Mouse (Mus musculus): ENCODE measurements around the gene Tet2. TPM values are rescaled to one million over a fixed set of nuclear protein-coding genes. Genes with fewer than 3 reads are reported as not detected.
"Not testable (repeated sequence)": the region's sequence is repeated elsewhere in the genome, so short reads cannot be mapped to it uniquely, and the experiment has no call there.

The Tet2 gene
- 21.8 and 22.4 TPM in 2 replicates for polyA plus RNA-seq (2016; fragmentation: Nextera tagmentation; extraction: Ambion mirVana)

DNA sequence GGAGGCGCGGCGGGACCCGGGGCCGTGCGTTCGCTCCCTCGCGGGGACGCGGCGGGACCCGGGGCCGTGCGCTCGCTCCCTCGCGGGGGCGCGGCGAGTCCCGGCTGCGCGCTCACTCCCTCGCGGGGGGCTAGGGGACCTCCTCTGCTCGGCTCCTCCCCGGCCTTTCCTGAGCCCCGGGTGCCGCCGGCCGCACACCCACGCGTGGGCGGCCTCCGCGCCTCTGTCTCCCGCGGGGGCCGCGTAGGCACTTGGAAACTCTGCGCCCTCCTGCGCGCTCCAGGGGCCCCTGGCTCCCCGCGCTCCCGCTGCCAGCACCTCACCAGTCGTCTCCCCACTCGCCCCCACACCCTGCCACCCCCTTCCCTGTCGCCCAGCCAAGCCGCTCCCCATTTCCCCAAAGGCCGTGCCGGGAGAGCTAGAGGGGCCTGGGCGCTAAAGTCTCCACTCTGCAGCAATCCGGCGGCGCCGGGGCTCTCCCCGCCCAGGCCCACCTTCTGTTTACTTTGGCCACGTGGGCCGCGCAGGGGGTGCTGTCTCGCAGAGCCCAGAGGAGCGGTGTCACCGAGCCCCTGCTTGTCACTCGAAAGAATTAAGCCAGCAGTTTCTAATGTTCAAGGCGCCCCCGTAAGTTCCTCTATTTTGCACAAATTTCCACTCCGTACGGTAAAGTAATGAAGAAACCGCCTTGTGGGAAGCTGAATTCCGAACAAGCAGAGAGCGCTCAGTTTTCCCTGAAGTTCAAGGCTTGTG lies at the start of gene Tet2:
Gene Tet2 (minus strand): TSS at position 589 of the 753 bp plus-strand sequence.
- ATAC-seq (ENCODE audit: insufficient number of reproducible peaks, insufficient read depth, low FRiP score, low TSS enrichment): peak; percentile 76
- Histone ChIP-seq H3K27me3 (no peaks in the 10 kb centered on the region), H3K4me1 (0 out of 2 replicates have a peak, but pooled peaks cover 3% of the 10 kb centered on the region), H3K4me2 (replicated peaks) (peak within 1 kb of the TSS; percentile 71), H3K4me3 (peak within 1 kb of the TSS; percentile 83), H3K27ac (peak within 1 kb of the TSS; percentile 90), H3K36me3 (no peaks in the 10 kb centered on the region), H3K9ac (peak within 1 kb of the TSS; percentile 84), H3K9me3 (no peaks in the 10 kb centered on the region)
- under 1% methylated on average over 52 of the region's 73 CpGs for WGBS

DNA sequence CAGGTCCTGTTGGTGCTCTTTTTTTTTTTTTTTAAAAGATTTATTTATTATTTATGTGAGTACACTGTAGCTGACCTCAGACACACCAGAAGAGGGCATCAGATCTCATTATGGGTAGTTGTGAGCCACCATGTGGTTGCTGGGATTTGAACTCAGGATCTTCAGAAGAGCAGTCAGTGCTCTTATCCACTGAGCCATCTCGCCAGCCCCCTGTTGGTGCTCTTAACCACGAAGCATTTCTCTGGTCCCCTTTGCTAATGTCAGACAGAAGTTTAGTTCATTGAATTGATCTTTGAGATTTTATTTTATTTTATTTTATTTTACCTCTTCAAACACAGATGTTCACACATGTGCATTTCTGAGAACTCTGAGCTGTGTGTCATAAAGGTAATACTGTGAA lies 48.1 kb upstream of the Tet2 start:
- not testable (repeated sequence) for H3K36me3 ChIP-seq, H3K4me3 ChIP-seq

DNA sequence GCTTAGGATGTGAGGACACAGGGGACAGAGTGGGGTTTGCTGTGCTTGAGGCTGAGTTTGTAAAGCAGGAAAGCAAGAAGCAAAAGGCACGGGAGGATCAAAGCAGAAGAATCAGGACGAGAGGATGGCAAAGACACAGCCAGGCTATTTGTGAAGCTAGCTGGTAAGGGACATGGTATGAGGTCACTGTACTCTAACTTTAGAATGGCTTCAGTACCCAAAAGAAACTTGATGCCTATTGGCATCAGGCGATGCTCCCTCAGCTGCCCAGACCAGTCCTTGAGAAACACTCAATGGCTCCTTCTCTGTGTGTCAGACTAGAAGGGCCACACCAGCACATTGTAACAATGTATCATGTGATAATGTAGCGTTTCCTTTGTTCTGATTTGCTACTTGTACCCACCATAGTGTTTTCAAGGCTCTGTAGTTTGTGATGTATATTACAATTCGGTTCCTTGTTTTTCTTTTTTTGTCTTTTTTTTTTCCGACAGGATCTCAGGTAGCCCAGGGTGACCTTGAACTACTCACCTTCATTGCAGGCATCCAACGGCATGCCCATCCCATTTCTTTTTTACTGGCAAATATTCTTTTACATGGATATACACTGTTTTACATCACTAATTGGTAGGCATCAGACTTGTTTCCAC lies 45.7 kb upstream of the Tet2 start:
- Histone ChIP-seq H3K9ac (no peak overlapping the region), H3K27ac (no peak overlapping the region), H3K36me3 (no peaks in the 10 kb centered on the region), H3K9me3 (no peaks in the 10 kb centered on the region), H3K4me3 (no peak overlapping the region), H3K4me2 (replicated peaks) (no peak overlapping the region), H3K4me1 (no peaks in the 10 kb centered on the region), H3K27me3 (no peaks in the 10 kb centered on the region)
- 81% methylated on average over 7 of the region's 7 CpGs for WGBS
- no peak for ATAC-seq (ENCODE audit: insufficient number of reproducible peaks, insufficient read depth, low FRiP score, low TSS enrichment)

More for the DNA sequence above, 48.1 kb upstream of the Tet2 start:
- WGBS: 82% methylated on average over 2 of the region's 2 CpGs
- H3K27ac ChIP-seq; H3K27me3 ChIP-seq; H3K4me1 ChIP-seq; H3K9me3 ChIP-seq; H3K9ac ChIP-seq; ATAC-seq (ENCODE audit: insufficient number of reproducible peaks, insufficient read depth, low FRiP score, low TSS enrichment); H3K4me2 ChIP-seq (replicated peaks): not testable (repeated sequence)

DNA sequence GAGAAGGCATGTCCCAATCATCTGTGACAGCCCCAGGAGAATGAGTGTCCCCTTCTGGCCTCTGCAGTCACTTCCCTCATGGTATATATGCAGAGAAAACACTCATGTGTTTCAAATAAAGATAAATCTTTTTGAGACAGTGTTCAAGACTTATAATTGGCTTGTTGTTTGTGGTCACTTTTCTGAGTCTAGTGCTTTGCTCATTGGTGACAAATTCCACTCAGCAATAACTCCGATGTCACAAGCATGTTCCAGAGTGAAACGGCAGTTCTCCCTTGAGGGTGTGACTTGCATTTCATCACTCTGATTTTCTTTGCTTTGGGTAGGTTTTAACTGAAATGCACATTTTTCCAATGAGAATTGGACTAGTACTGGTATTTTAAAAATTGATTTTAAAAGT lies 40.1 kb upstream of the Tet2 start:
- H3K27me3 ChIP-seq: no peaks in the 10 kb centered on the region
- no peaks in the 10 kb centered on the region for H3K36me3 ChIP-seq
- no peak overlapping the region for H3K9ac ChIP-seq
- no peak for ATAC-seq (ENCODE audit: insufficient number of reproducible peaks, insufficient read depth, low FRiP score, low TSS enrichment)
- 77% methylated on average over 2 of the region's 2 CpGs for WGBS
- no peak overlapping the region for H3K4me3 ChIP-seq
- H3K4me1 ChIP-seq: no peaks in the 10 kb centered on the region
- no peaks in the 10 kb centered on the region for H3K9me3 ChIP-seq
- no peak overlapping the region for H3K4me2 ChIP-seq (replicated peaks)
- H3K27ac ChIP-seq: no peak overlapping the region

DNA sequence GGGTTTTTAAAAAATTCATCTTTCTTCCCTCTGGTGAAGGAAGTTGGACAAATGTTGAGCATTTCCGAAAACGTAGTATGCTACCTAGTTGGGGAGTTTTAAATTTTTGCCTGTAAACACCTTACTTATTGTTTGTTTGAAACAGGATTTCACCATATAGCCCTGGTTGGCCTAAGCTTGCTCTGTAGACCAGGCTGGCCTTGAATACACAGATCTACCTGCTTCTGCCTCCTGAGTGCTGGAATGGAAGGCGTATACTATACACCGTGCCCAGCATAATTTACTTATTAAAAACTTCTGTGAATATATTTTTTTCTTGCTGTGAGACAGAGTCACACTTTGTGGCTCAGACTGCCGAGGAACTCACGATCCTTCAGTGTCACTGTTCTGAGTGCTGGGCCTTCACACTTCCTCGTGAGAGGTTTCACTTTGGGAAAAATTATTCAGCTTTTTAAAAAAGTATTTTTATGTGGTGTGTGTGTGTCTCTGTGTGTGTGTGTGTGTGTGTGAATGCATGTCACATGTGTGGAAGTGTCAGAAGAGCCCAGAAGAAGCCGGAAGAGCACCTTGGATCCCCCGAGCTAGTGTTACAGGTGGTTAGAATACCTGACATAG lies 38.6 kb upstream of the Tet2 start:
- Histone ChIP-seq H3K36me3 (no peaks in the 10 kb centered on the region), H3K27me3 (no peaks in the 10 kb centered on the region), H3K4me1 (no peaks in the 10 kb centered on the region), H3K9ac (no peak overlapping the region), H3K4me2 (replicated peaks) (no peak overlapping the region), H3K9me3 (no peaks in the 10 kb centered on the region), H3K27ac (no peak overlapping the region), H3K4me3 (no peak overlapping the region)
- ATAC-seq (ENCODE audit: insufficient number of reproducible peaks, insufficient read depth, low FRiP score, low TSS enrichment): no peak
- WGBS: 84% methylated on average over 9 of the region's 9 CpGs

DNA sequence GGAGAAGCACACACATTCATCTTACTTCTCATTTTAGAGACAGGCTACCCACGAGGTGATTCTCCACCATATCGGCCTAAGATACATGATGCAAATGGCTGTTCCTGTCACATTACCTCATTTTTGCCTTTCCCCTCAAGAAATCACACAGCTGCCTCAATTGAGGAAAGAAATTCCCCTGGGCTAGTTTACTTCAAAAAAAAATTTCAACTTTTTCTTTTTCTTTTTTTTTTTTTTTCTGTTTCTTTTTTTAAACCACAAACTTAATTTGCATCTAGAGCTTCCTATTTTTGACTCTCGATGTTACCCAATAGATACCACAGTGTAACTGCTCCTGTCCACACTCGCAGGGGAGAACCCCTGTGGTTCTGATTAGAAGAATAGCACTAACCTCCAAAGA lies 38.0 kb upstream of the Tet2 start:
- Histone ChIP-seq H3K27me3 (no peaks in the 10 kb centered on the region), H3K27ac (no peak overlapping the region), H3K36me3 (no peaks in the 10 kb centered on the region), H3K4me3 (no peak overlapping the region), H3K9me3 (no peaks in the 10 kb centered on the region), H3K9ac (no peak overlapping the region), H3K4me1 (no peaks in the 10 kb centered on the region), H3K4me2 (replicated peaks) (no peak overlapping the region)
- WGBS: 74% methylated on average over 4 of the region's 4 CpGs
- ATAC-seq (ENCODE audit: insufficient number of reproducible peaks, insufficient read depth, low FRiP score, low TSS enrichment): no peak

DNA sequence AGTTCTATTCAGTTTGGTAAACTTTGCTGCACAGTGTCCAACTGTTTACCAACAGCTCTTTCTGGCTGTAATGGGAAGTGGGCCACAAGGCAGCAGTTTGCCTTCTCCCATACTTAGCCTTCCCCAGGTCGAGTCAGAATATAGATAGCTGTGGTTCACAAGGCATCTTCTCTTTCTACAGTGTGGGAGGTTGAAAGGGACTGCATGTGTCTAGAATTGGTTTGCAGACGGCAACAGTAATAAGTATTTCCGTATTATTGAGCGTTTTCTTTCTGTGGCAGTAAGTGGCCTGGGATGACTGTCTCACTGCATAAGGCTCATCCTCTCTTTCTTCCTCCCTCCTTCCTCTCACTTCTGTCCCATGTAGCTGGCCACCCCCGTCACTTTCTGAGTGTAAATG lies 37.2 kb upstream of the Tet2 start:
- Histone ChIP-seq H3K36me3 (no peaks in the 10 kb centered on the region), H3K4me2 (replicated peaks) (no peak overlapping the region), H3K4me1 (no peaks in the 10 kb centered on the region), H3K27ac (no peak overlapping the region), H3K27me3 (no peaks in the 10 kb centered on the region), H3K9me3 (no peaks in the 10 kb centered on the region), H3K4me3 (no peak overlapping the region), H3K9ac (no peak overlapping the region)
- ATAC-seq (ENCODE audit: insufficient number of reproducible peaks, insufficient read depth, low FRiP score, low TSS enrichment): no peak
- 86% methylated on average over 5 of the region's 5 CpGs for WGBS

DNA sequence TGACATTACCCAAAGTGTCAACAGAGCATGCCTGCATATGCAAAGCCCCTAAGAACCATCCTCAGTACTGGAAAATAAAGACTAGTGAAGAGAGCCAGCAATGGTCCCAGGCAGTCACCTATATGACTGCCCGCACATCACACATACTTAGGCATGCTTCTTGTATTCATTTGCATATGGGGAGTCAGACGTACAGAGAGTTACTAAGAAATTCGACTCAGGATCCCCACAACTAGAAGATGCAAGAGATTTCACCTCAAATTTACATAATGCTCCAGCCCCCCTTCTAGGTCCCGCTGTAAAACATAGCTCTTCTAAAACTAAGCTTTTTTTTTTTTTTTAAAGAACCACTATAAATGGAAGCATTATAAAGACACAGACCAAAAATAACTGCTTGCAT lies 36.6 kb upstream of the Tet2 start:
- Histone ChIP-seq H3K4me1 (no peaks in the 10 kb centered on the region), H3K4me2 (replicated peaks) (no peak overlapping the region), H3K27me3 (no peaks in the 10 kb centered on the region), H3K9ac (no peak overlapping the region), H3K9me3 (no peaks in the 10 kb centered on the region), H3K27ac (no peak overlapping the region), H3K4me3 (no peak overlapping the region), H3K36me3 (no peaks in the 10 kb centered on the region)
- no peak for ATAC-seq (ENCODE audit: insufficient number of reproducible peaks, insufficient read depth, low FRiP score, low TSS enrichment)
- 73% methylated on average over 4 of the region's 4 CpGs for WGBS

DNA sequence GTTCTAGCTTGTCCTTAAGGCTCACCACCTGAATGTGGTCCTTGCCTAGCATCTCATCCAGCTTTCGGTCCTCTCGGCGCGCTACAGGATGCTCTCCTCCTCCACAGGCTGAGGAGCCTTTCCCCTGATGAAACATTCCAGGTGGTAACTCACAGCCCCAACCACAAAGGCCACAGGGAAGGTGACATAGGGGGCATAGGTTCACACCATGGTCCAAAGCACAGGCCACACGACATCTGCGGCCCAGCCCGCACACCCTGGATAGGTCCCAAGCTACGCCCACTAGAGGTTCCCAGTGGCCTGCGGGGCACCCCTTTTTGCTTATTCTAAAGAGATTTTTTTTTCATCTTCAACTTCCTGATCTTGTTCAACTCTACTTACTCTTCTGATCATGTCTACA lies 34.7 kb upstream of the Tet2 start:
- Histone ChIP-seq H3K27me3 (no peaks in the 10 kb centered on the region), H3K27ac (no peak overlapping the region), H3K9ac (no peak overlapping the region), H3K4me1 (no peaks in the 10 kb centered on the region), H3K9me3 (no peaks in the 10 kb centered on the region), H3K4me2 (replicated peaks) (no peak overlapping the region), H3K4me3 (no peak overlapping the region), H3K36me3 (no peaks in the 10 kb centered on the region)
- 87% methylated on average over 9 of the region's 9 CpGs for WGBS
- ATAC-seq (ENCODE audit: insufficient number of reproducible peaks, insufficient read depth, low FRiP score, low TSS enrichment): no peak

DNA sequence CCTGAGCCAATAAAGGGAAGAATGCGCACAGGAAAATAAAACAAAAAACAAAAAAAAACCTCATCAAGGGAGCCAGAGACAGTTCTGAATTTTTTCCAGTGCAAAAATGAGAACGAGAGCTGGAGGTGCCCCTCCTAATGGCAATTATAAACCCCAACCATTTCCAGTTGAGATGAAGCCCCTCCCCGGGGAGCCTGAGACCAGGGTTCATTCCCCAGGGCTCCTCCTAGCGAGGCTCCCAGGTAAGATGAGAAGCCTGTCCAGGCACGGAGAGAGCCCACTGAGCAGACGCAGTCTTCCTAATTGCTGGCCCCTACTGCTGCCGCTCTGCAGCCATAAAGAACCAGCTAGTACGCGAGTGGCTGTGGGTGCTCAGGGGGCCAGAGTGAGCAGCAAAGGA lies 34.2 kb upstream of the Tet2 start:
- H3K4me2 ChIP-seq (replicated peaks): no peak overlapping the region
- no peaks in the 10 kb centered on the region for H3K4me1 ChIP-seq
- H3K27ac ChIP-seq: no peak overlapping the region
- ATAC-seq (ENCODE audit: insufficient number of reproducible peaks, insufficient read depth, low FRiP score, low TSS enrichment): no peak
- no peaks in the 10 kb centered on the region for H3K27me3 ChIP-seq
- no peaks in the 10 kb centered on the region for H3K9me3 ChIP-seq
- H3K36me3 ChIP-seq: no peaks in the 10 kb centered on the region
- no peak overlapping the region for H3K9ac ChIP-seq
- WGBS: 33% methylated on average over 9 of the region's 9 CpGs
- H3K4me3 ChIP-seq: no peak overlapping the region

DNA sequence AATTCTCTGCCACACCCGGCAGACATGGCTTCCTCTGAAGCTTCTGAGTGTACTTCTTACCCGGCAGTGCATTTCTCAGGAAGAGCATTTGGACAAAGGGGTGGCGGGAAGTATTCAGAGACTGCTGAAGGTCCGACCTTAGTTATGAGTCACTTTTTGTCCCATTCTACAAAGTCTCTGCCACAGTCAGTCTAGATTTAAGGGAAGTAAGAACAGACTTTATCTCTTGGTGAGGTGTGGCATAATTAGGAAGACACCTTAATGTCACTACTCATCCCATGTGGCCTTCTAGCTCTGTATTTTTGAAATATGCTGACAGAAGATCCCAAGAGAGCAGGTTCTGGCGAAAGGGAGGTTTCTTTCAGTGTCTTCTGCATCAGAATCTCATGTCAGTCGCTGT lies 30.0 kb upstream of the Tet2 start:
- H3K4me3 ChIP-seq: no peak overlapping the region
- H3K4me1 ChIP-seq: no peaks in the 10 kb centered on the region
- no peak overlapping the region for H3K27ac ChIP-seq
- no peak for ATAC-seq (ENCODE audit: insufficient number of reproducible peaks, insufficient read depth, low FRiP score, low TSS enrichment)
- no peaks in the 10 kb centered on the region for H3K27me3 ChIP-seq
- no peaks in the 10 kb centered on the region for H3K36me3 ChIP-seq
- no peaks in the 10 kb centered on the region for H3K9me3 ChIP-seq
- no peak overlapping the region for H3K9ac ChIP-seq
- 78% methylated on average over 6 of the region's 6 CpGs for WGBS
- H3K4me2 ChIP-seq (replicated peaks): no peak overlapping the region

DNA sequence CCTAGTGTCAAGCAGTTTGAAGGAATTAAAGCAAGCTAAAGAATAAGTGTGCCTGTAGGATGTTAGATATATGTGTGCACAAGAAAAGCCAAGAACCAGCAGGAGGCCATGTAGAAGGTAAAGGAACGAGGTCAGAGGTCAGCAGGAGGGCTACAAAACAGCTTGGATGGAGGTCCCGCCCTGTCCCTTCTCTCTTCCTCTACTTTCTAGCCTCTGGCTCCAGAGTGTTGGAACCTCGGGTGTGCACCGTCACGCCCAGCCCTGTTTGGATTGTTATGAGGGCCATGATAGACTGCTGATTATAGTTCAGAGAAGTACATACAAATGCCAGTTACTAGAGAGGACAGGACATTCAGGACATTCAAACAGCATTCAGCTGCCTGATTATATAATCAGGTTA lies 27.0 kb upstream of the Tet2 start:
- 83% methylated on average over 5 of the region's 5 CpGs for WGBS
- ATAC-seq (ENCODE audit: insufficient number of reproducible peaks, insufficient read depth, low FRiP score, low TSS enrichment): no peak
- H3K27me3 ChIP-seq: no peaks in the 10 kb centered on the region

More for the DNA sequence above, 27.0 kb upstream of the Tet2 start:
- Histone ChIP-seq H3K9me3 (no peaks in the 10 kb centered on the region), H3K4me2 (replicated peaks) (no peak overlapping the region), H3K36me3 (no peaks in the 10 kb centered on the region), H3K4me1 (no peaks in the 10 kb centered on the region), H3K4me3 (no peak overlapping the region), H3K9ac (no peak overlapping the region), H3K27ac (no peak overlapping the region)
